Mouse (Mus musculus): ENCODE results near the gene Rptor. TPM values are rescaled to one million over a fixed set of nuclear protein-coding genes. Genes with fewer than 3 reads are reported as not detected.

The Rptor gene
- total and polyA plus RNA-seq, 3 experiments = 33.9 to 34.9 TPM; not detected in 1

GRCm38 (mm10) chr11:119624401-119624800, 21.7 kb downstream of the Rptor start:
- DNase-seq (ENCODE audit: low read depth, low spot score) = no peak
- Histone ChIP-seq H3K36me3 (ENCODE audit: control insufficient read depth in 1 of 2, insufficient read depth in 2 of 2, low read length in 2 of 2) (peaks cover 2 to 11% of the 10 kb centered on the region in 2 experiments), H3K27ac (ENCODE audit: control insufficient read depth, low read depth, low read length) (no peak overlapping the region), H3K4me1 (ENCODE audit: control insufficient read depth in 1 of 2, insufficient read depth in 2 of 2, low read length in 2 of 2) (no peaks in the 10 kb centered on the region; a peak in 1 of 4 replicates), H3K9me3 (replicated peaks; ENCODE audit: insufficient read depth, low read length) (no peaks in the 10 kb centered on the region), H3K27me3 (ENCODE audit: control insufficient read depth in 1 of 2, insufficient read depth in 2 of 2, low read length in 2 of 2) (no peaks in the 10 kb centered on the region), H3K9ac (ENCODE audit: control insufficient read depth, low read depth, low read length, poor library complexity, severe bottlenecking) (no peak overlapping the region), H3K4me3 (ENCODE audit: control insufficient read depth in 1 of 2, insufficient read depth in 1 of 2, low read depth in 2 of 2, low read length in 2 of 2) (no peak overlapping the region), H3K79me2 (ENCODE audit: control insufficient read depth, insufficient read depth, low read length, poor library complexity) (peaks cover 67% of the 10 kb centered on the region)
- TF ChIP-seq SMC3 (IDR thresholded peaks at IDR 0.05; ENCODE audit: low read depth, low read length) = no peak
- no peak for TF ChIP-seq CHD2 (IDR thresholded peaks at IDR 0.05; ENCODE audit: low read length)
- no peak for TF ChIP-seq GATA1 (IDR thresholded peaks at IDR 0.05; ENCODE audit: low read depth, low read length)

GRCm38 (mm10) chr11:119624955-119625354, 22.2 kb downstream of the Rptor start:
- H3K4me3 ChIP-seq (ENCODE audit: control insufficient read depth in 1 of 2, insufficient read depth in 1 of 2, low read depth in 2 of 2, low read length in 2 of 2) = no peak overlapping the region
- no peak for DNase-seq (ENCODE audit: low read depth, low spot score)
- peaks cover 0 to 9% of the 10 kb centered on the region in 2 experiments; a peak in 2 of 4 replicates for H3K36me3 ChIP-seq (ENCODE audit: control insufficient read depth in 1 of 2, insufficient read depth in 2 of 2, low read length in 2 of 2)
- peaks cover 70% of the 10 kb centered on the region for H3K79me2 ChIP-seq (ENCODE audit: control insufficient read depth, insufficient read depth, low read length, poor library complexity)
- no peak overlapping the region for H3K27ac ChIP-seq (ENCODE audit: control insufficient read depth, low read depth, low read length)
- no peaks in the 10 kb centered on the region; a peak in 1 of 4 replicates for H3K4me1 ChIP-seq (ENCODE audit: control insufficient read depth in 1 of 2, insufficient read depth in 2 of 2, low read length in 2 of 2)
- no peaks in the 10 kb centered on the region for H3K27me3 ChIP-seq (ENCODE audit: control insufficient read depth in 1 of 2, insufficient read depth in 2 of 2, low read length in 2 of 2)
- TF ChIP-seq EP300 (IDR thresholded peaks at IDR 0.05; ENCODE audit: low read depth in 1 of 2, low read length in 2 of 2) = no peak
- no peak for TF ChIP-seq RAD21 (IDR thresholded peaks at IDR 0.05; ENCODE audit: low read depth, low read length)
- no peak for TF ChIP-seq GATA1 (IDR thresholded peaks at IDR 0.05; ENCODE audit: low read depth, low read length)
- no peak for TF ChIP-seq MAZ (IDR thresholded peaks at IDR 0.05; ENCODE audit: low read depth, low read length)
- no peak for TF ChIP-seq MYC (IDR thresholded peaks at IDR 0.05; ENCODE audit: low read depth, low read length)
- TF ChIP-seq POLR2AphosphoS2 (IDR thresholded peaks at IDR 0.05; ENCODE audit: low read length) = no peak
- TF ChIP-seq ZMIZ1 (IDR thresholded peaks at IDR 0.05; ENCODE audit: low read depth, low read length) = no peak
- TF ChIP-seq POLR2AphosphoS5 (IDR thresholded peaks at IDR 0.05; ENCODE audit: borderline replicate concordance, low read depth, low read length) = no peak
- no peak for TF ChIP-seq NRF1 (IDR thresholded peaks at IDR 0.05; ENCODE audit: insufficient read depth, low read depth, low read length, poor library complexity, severe bottlenecking)
- TF ChIP-seq MEF2A (IDR thresholded peaks at IDR 0.05; ENCODE audit: extremely low read depth, insufficient replicate concordance, low read depth, low read length, poor library complexity, severe bottlenecking) = no peak
- TF ChIP-seq NELFE (IDR thresholded peaks at IDR 0.05; ENCODE audit: low read depth, low read length) = no peak
- TF ChIP-seq GABPA (IDR thresholded peaks at IDR 0.05; ENCODE audit: low read depth, low read length) = no peak
- TF ChIP-seq RCOR1 (IDR thresholded peaks at IDR 0.05; ENCODE audit: low read depth, low read length) = no peak
- TF ChIP-seq KAT2A (conservative IDR thresholded peaks at IDR 0.05; ENCODE audit: low read depth, low read length) = no peak
- TF ChIP-seq E2F4 (IDR thresholded peaks at IDR 0.05; ENCODE audit: borderline replicate concordance, low read depth, low read length) = no peak
- no peak for TF ChIP-seq POLR2A (IDR thresholded peaks at IDR 0.05; ENCODE audit: control insufficient read depth in 1 of 2, insufficient read depth in 1 of 2, low read depth in 1 of 2, low read length in 2 of 2, poor library complexity in 1 of 2)
- no peak for TF ChIP-seq ZKSCAN1 (IDR thresholded peaks at IDR 0.05; ENCODE audit: low read depth, low read length)
- no peak for TF ChIP-seq UBTF (IDR thresholded peaks at IDR 0.05; ENCODE audit: borderline replicate concordance, insufficient read depth, low read depth, low read length)
- no peak for TF ChIP-seq MYB (IDR thresholded peaks at IDR 0.05; ENCODE audit: low read depth, low read length)
- H3K9ac ChIP-seq (ENCODE audit: control insufficient read depth, low read depth, low read length, poor library complexity, severe bottlenecking) = no peak overlapping the region
- H3K9me3 ChIP-seq (replicated peaks; ENCODE audit: insufficient read depth, low read length) = no peaks in the 10 kb centered on the region

Measured in MEL (cell line).